Mouse (Mus musculus): Measurements from ENCODE around the gene Art3. TPM values are rescaled to one million over a fixed set of nuclear protein-coding genes. Genes with fewer than 3 reads are reported as not detected.

Art3 gene
- polyA plus RNA-seq, 1 experiment from 2014 or later, result not detected

GRCm38 (mm10) chr5:92381550-92382348, 50.1 kb downstream of the Art3 start:
- no peak overlapping the region for H3K4me3 ChIP-seq (ENCODE audit: inconsistent target)
- H3K27ac ChIP-seq, result no peak overlapping the region
- no peaks in the 10 kb centered on the region for H3K36me3 ChIP-seq (ENCODE audit: inconsistent target)
- 38% methylated on average over 10 of the region's 12 CpGs for WGBS (ENCODE audit: missing documents)
- no peaks in the 10 kb centered on the region for H3K79me2 ChIP-seq (ENCODE audit: inconsistent target)

DNA sequence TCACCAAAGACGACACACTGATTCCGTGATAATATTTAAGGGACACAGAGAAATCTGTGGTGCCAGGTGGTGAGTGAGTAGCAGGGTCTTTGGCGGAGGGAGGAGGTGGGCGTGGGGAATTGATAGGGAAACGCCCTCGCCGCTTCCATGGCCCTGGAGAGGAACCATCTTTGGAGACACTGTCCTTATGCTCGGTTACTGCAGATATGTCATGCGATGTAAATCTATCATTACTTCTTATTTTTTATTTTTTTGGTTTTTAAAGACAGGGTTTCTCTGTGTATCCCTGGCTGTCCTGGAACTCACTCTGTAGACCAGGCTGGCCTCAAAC, 50.7 kb downstream of the Art3 start:
- no peak overlapping the region for H3K4me3 ChIP-seq (ENCODE audit: inconsistent target)
- H3K27ac ChIP-seq, result no peak overlapping the region
- 75% methylated on average over 9 of the region's 9 CpGs for WGBS (ENCODE audit: missing documents)
- no peaks in the 10 kb centered on the region for H3K36me3 ChIP-seq (ENCODE audit: inconsistent target)
- H3K79me2 ChIP-seq (ENCODE audit: inconsistent target), result no peaks in the 10 kb centered on the region

DNA sequence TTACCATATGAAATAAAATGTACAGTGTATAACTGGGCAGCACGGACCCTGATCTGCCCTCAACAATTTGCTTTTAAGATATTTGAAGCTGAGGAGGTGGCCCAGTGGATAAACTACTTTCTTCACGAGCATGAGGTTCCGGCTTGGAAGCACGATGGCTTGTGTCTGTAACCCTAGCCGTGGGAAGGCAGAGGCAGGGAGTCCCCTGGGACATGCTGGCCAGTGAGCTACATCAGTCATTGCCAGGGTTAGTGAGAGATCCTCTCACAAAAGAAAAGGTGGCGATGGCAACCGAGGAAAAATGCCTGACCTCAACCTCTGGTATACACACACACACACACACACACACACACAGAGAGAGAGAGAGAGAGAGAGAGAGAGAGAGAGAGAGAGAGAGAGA, 52.1 kb downstream of the Art3 start:
- WGBS (ENCODE audit: missing documents), result 95% methylated on average over 7 of the region's 7 CpGs
- H3K4me3 ChIP-seq (ENCODE audit: inconsistent target), result no peak overlapping the region
- H3K36me3 ChIP-seq (ENCODE audit: inconsistent target), result no peaks in the 10 kb centered on the region
- no peaks in the 10 kb centered on the region for H3K79me2 ChIP-seq (ENCODE audit: inconsistent target)
- H3K27ac ChIP-seq, result no peak overlapping the region

GRCm38 (mm10) chr5:92384855-92385254, 53.2 kb downstream of the Art3 start:
- Histone ChIP-seq H3K79me2 (ENCODE audit: inconsistent target) (no peaks in the 10 kb centered on the region), H3K4me3 (ENCODE audit: inconsistent target) (no peak overlapping the region), H3K27ac (no peak overlapping the region), H3K36me3 (ENCODE audit: inconsistent target) (no peaks in the 10 kb centered on the region)
- WGBS (ENCODE audit: missing documents), result 62% methylated on average over 7 of the region's 7 CpGs

DNA sequence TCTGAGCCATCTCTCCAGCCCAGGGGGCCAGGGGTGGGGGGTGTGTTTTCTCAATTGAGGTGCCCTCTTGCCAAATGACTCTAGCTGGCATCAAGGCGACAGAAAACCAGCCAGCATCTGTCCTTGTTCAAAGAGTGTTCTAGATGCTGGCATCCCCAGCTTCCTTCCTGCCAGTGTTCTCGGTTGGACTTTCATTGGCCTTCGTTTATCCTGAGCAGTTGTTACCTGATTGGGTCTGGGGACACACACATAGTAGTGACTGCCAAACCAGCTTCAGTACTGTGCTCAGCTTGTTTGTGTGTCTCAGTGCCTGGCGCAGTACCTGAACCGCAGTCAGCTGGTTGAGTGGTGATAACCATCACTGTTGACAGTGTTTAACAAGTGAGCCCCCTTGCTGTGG, 54.5 kb downstream of the Art3 start:
- Histone ChIP-seq H3K36me3 (ENCODE audit: inconsistent target) (no peaks in the 10 kb centered on the region), H3K79me2 (ENCODE audit: inconsistent target) (no peaks in the 10 kb centered on the region), H3K4me3 (ENCODE audit: inconsistent target) (no peak overlapping the region), H3K27ac (no peak overlapping the region)
- WGBS (ENCODE audit: missing documents), result 81% methylated on average over 5 of the region's 5 CpGs

DNA sequence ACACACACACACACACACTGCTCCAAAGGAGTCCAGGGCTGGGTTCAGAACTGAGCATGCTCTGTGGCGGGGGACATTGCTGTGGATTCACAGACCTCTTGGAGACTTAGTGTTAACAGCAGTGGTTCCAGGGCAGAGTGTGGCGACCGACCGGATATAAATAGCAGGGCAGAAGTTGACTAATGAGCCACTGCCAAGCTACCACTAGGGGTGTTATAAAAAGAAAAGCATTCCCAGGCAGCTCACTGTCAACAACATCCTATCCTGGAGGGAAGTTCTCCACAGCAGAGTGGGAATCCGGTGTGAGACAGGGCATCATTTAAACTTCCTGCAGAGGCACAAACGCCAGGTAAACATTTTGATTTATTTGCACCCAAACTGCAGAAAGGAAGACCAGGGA, 55.0 kb downstream of the Art3 start:
- H3K79me2 ChIP-seq (ENCODE audit: inconsistent target), result no peaks in the 10 kb centered on the region
- no peak overlapping the region for H3K4me3 ChIP-seq (ENCODE audit: inconsistent target)
- H3K27ac ChIP-seq, result no peak overlapping the region
- no peaks in the 10 kb centered on the region for H3K36me3 ChIP-seq (ENCODE audit: inconsistent target)
- WGBS (ENCODE audit: missing documents), result 19% methylated on average over 6 of the region's 6 CpGs

DNA sequence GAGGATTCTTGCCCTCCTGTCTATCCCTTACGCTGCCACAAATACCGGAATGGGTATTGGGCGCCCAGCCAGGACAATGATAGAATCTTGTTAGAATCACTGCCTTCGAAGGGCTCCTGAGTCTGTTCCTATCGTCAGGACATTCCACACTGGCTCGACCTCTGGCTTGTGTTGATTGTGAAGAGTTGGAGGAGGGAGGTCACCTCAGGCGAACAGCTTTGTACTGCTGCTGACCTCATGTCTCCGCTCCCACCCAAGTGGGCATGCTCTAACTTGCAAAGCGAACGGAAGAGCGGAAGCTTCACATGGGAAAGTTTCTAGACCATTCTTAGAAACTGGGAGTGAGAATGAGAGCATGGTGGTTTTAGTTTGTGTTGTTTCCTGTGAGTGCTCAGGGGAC, 55.8 kb downstream of the Art3 start:
- Histone ChIP-seq H3K79me2 (ENCODE audit: inconsistent target) (no peaks in the 10 kb centered on the region), H3K27ac (no peak overlapping the region), H3K4me3 (ENCODE audit: inconsistent target) (no peak overlapping the region), H3K36me3 (ENCODE audit: inconsistent target) (no peaks in the 10 kb centered on the region)
- 91% methylated on average over 11 of the region's 11 CpGs for WGBS (ENCODE audit: missing documents)

DNA sequence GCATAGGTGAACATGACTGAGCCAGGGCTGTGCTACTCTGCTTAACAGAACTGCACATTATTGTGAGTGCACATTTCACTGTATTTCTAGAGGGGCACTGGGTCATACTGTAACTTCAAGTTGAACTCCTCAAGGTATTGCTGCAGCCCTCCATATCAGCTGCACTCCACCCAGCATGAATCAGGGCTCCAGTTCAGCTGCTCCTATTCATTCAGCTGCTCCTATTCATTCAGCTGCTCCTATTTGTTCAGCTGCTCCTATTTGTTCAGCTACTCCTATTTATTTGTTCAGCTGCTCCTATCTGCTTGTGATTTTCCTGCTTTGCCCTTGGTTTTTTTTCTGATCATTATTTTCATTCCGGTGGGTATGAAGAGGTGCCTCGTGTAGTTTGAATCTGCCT, 58.4 kb downstream of the Art3 start:
- H3K79me2 ChIP-seq (ENCODE audit: inconsistent target), result no peaks in the 10 kb centered on the region
- WGBS (ENCODE audit: missing documents), result 83% methylated on average over 1 of the region's 2 CpGs
- no peaks in the 10 kb centered on the region for H3K36me3 ChIP-seq (ENCODE audit: inconsistent target)
- no peak overlapping the region for H3K27ac ChIP-seq
- no peak overlapping the region for H3K4me3 ChIP-seq (ENCODE audit: inconsistent target)

DNA sequence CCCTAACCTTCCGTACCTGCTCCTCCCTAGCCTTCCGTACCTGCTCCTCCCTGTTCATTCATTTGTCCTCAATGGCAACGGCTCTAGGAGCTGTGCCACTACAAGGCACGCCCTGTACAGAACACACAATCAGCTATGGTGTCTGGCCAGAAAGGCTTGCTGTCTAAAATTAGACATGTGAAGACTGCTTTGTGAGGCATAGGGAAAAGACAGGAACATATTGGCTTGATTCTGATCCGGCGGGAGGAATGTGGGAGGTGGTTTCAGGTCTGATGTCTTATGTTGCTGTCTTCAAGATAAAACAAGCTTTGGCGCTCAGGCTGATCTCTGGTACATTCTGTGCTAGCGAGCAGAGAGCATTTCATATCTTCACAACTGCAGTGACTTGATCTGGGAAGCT, 59.0 kb downstream of the Art3 start:
- Histone ChIP-seq H3K4me3 (ENCODE audit: inconsistent target) (no peak overlapping the region), H3K79me2 (ENCODE audit: inconsistent target) (no peaks in the 10 kb centered on the region), H3K36me3 (ENCODE audit: inconsistent target) (no peaks in the 10 kb centered on the region), H3K27ac (no peak overlapping the region)
- 95% methylated on average over 8 of the region's 8 CpGs for WGBS (ENCODE audit: missing documents)

DNA sequence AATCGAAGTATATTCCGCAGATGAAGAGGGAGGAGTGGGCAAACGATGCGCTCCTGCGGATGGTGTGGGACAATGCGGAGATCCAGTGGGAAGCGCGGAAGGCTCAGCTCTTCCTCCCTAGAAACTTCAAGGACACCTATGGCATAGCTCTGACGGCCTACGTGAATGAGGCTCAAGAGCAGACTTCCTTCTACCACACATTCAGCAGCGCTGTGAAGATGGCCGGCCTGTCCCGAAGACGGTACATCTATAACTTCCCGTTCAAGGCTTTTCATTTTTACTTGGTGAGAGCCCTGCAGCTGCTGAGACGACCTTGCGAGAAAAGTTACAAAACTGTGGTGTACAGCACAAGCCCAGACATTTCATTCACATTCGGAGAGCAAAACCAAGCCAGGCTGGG, 60.9 kb downstream of the Art3 start:
- Histone ChIP-seq H3K27ac (no peak overlapping the region), H3K4me3 (ENCODE audit: inconsistent target) (no peak overlapping the region), H3K79me2 (ENCODE audit: inconsistent target) (no peaks in the 10 kb centered on the region), H3K36me3 (ENCODE audit: inconsistent target) (no peaks in the 10 kb centered on the region)
- WGBS (ENCODE audit: missing documents), result 51% methylated on average over 18 of the region's 18 CpGs

DNA sequence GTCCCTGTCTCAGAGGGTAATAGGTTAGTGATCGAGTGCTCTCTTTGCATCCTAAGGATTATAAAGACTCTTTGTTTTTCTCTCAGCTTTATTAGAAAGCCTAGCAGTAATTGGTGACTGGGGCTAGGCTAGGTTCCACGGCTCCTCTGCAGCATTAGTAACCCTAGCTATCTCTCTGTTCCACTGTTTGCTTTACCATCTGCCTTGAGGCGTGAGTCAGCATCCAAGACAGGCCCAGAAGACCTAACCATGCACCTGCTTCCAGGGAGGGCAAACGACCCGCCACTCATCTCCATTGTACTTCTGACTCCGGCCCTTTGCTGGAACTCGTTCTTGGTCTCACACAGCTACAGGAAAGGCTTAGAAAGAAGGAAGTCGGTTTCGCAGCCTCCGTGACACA, 62.2 kb downstream of the Art3 start:
- WGBS (ENCODE audit: missing documents), result 23% methylated on average over 10 of the region's 10 CpGs
- H3K79me2 ChIP-seq (ENCODE audit: inconsistent target), result no peaks in the 10 kb centered on the region
- H3K36me3 ChIP-seq (ENCODE audit: inconsistent target), result no peaks in the 10 kb centered on the region
- H3K27ac ChIP-seq, result no peak overlapping the region
- no peak overlapping the region for H3K4me3 ChIP-seq (ENCODE audit: inconsistent target)

GRCm38 (mm10) chr5:92395764-92396163, 64.1 kb downstream of the Art3 start:
- no peak overlapping the region for H3K27ac ChIP-seq
- WGBS (ENCODE audit: missing documents), result 98% methylated on average over 3 of the region's 3 CpGs
- H3K36me3 ChIP-seq (ENCODE audit: inconsistent target), result no peaks in the 10 kb centered on the region
- H3K4me3 ChIP-seq (ENCODE audit: inconsistent target), result no peak overlapping the region
- no peaks in the 10 kb centered on the region for H3K79me2 ChIP-seq (ENCODE audit: inconsistent target)

GRCm38 (mm10) chr5:92396476-92396875, 64.8 kb downstream of the Art3 start:
- Histone ChIP-seq H3K4me3 (ENCODE audit: inconsistent target) (no peak overlapping the region), H3K36me3 (ENCODE audit: inconsistent target) (no peaks in the 10 kb centered on the region), H3K79me2 (ENCODE audit: inconsistent target) (no peaks in the 10 kb centered on the region), H3K27ac (no peak overlapping the region)
- WGBS (ENCODE audit: missing documents), result 93% methylated on average over 6 of the region's 6 CpGs

- H3K36me3 ChIP-seq (ENCODE audit: inconsistent target), result no peaks in the 10 kb centered on the region
- H3K79me2 ChIP-seq (ENCODE audit: inconsistent target), result no peaks in the 10 kb centered on the region
- no peak overlapping the region for H3K4me3 ChIP-seq (ENCODE audit: inconsistent target)
- WGBS (ENCODE audit: missing documents), result 22% methylated on average over 5 of the region's 5 CpGs
- H3K27ac ChIP-seq, result no peak overlapping the region
Observed at GRCm38 (mm10) chr5:92398153-92398552, 66.5 kb downstream of the Art3 start.

DNA sequence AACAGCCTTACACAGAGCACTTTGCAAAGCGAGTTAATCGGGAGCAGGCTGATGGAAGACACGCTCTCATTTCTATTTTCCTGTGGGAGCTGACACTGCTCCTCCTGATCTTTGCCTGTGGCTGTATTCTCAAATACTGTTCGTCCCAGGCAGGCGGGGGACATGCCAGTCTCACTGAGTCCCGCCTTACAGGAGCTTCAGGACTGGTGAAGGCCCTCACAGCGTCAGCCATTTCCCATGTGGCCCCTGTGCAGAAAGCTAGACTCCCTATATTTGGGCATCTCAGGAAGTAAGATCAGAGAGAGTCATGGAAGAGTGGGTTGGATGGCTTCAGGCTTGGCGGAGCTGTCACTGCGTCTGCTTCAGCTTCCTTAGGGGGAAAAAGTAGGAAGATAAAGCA, 71.2 kb downstream of the Art3 start:
- no peaks in the 10 kb centered on the region for H3K79me2 ChIP-seq (ENCODE audit: inconsistent target)
- no peak overlapping the region for H3K27ac ChIP-seq
- H3K4me3 ChIP-seq (ENCODE audit: inconsistent target), result no peak overlapping the region
- WGBS (ENCODE audit: missing documents), result 93% methylated on average over 9 of the region's 9 CpGs
- no peaks in the 10 kb centered on the region for H3K36me3 ChIP-seq (ENCODE audit: inconsistent target)

Measured in macrophage (primary cell).